Mouse (Mus musculus) left cerebral cortex, postnatal 10 days (tissue): ENCODE measurements around the gene March9. TPM values are rescaled to one million over a fixed set of nuclear protein-coding genes. Genes with fewer than 3 reads are reported as not detected.

ENCODE experiments used
- total RNA-seq, 2 experiments: library from RNA; stranded (reverse); gene quantifications; 2 replicates each; pipeline ENCODE4 v1.2.3; 2021

March9 gene
- total RNA-seq, 2 experiments from 2014 or later: 49.6 to 49.8 TPM

Other genes starting within 250 kb of the March9 start
- gene Atp23, start 158.8 kb downstream of the March9 start, total RNA-seq: 10 to 100 TPM in 1 of 2 experiments, 1 to 10 TPM in 1; 8.6 to 10.2 TPM
- gene Ctdsp2, start 81.5 kb downstream of the March9 start, total RNA-seq: 10 to 100 TPM; 54.2 to 62.9 TPM
- under 1 TPM; 0.14 to 0.17 TPM for gene Avil, start 59.5 kb downstream of the March9 start, total RNA-seq
- gene Tsfm, start 29.3 kb downstream of the March9 start, total RNA-seq: 10 to 100 TPM; 28.6 to 31.0 TPM
- 10 to 100 TPM; 10.7 to 12.4 TPM for gene Mettl1, start 18.8 kb downstream of the March9 start, total RNA-seq
- under 1 TPM; 0.28 to 0.49 TPM for gene Eef1akmt3, start 18.7 kb downstream of the March9 start, total RNA-seq
- under 1 TPM; 0.36 to 0.49 TPM for gene Cyp27b1, start 11.9 kb downstream of the March9 start, total RNA-seq
- 100 to 1,000 TPM; 114 to 123 TPM for gene Cdk4, start 3.4 kb upstream of the March9 start, total RNA-seq
- 10 to 100 TPM; 65.2 to 67.9 TPM for gene Tspan31, start 10.1 kb upstream of the March9 start, total RNA-seq
- gene Agap2, start 15.1 kb upstream of the March9 start, total RNA-seq: 100 to 1,000 TPM; 558 to 572 TPM
- 100 to 1,000 TPM; 103 to 107 TPM for gene Os9, start 60.9 kb upstream of the March9 start, total RNA-seq
- 100 to 1,000 TPM; 105 to 107 TPM for gene B4galnt1, start 105.0 kb upstream of the March9 start, total RNA-seq
- 1 to 10 TPM; 1.0 to 1.2 TPM for gene Slc26a10, start 120.5 kb upstream of the March9 start, total RNA-seq
- 10 to 100 TPM; 65.2 to 69.1 TPM for gene Arhgef25, start 129.9 kb upstream of the March9 start, total RNA-seq
- 100 to 1,000 TPM; 182 to 185 TPM for gene Dtx3, start 135.5 kb upstream of the March9 start, total RNA-seq
- gene Pip4k2c, start 151.4 kb upstream of the March9 start, total RNA-seq: 10 to 100 TPM; 42.2 to 47.4 TPM
- 100 to 1,000 TPM; 468 to 479 TPM for gene Kif5a, start 203.2 kb upstream of the March9 start, total RNA-seq
- gene Dctn2, start 206.2 kb upstream of the March9 start, total RNA-seq: 100 to 1,000 TPM; 322 to 330 TPM
- gene Mbd6, start 228.8 kb upstream of the March9 start, total RNA-seq: 10 to 100 TPM; 37.4 to 45.5 TPM